Mouse (Mus musculus) Muller cell, postnatal 12 days (primary cell): ENCODE measurements at regions not wholly inside any gene's neighbourhood (a gene's known extent, or its start where the extent isn't known, plus 50 kb on each side); places are given as distances from the start of the nearest gene placed in this dataset.

Experiments used
- DNase-seq: peaks from one replicate; pipeline ENCODE4 v3.0.0-alpha.2; 2015; ENCODE audit errors: inconsistent ontology term

DNA sequence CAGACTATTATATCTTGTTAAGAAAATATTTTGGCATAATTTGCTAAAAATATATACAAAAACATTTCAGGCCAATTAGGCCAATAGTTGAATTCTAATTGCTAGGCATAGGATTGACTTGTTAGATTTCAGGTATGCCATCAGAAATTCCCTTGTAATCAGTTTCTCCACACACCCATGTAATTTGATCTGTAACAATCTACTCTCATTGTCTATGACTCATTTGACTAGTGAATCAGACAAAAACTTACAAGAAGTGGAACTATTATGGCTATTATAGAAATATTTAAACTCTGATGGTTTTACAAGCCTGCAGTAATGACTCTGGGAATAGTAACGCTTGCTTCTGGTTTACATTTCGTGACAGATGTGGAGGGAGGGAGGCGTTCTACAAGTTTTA, 338.9 kb upstream of the Ptbp2 start:
- DNase-seq: peak; percentile 68

DNA sequence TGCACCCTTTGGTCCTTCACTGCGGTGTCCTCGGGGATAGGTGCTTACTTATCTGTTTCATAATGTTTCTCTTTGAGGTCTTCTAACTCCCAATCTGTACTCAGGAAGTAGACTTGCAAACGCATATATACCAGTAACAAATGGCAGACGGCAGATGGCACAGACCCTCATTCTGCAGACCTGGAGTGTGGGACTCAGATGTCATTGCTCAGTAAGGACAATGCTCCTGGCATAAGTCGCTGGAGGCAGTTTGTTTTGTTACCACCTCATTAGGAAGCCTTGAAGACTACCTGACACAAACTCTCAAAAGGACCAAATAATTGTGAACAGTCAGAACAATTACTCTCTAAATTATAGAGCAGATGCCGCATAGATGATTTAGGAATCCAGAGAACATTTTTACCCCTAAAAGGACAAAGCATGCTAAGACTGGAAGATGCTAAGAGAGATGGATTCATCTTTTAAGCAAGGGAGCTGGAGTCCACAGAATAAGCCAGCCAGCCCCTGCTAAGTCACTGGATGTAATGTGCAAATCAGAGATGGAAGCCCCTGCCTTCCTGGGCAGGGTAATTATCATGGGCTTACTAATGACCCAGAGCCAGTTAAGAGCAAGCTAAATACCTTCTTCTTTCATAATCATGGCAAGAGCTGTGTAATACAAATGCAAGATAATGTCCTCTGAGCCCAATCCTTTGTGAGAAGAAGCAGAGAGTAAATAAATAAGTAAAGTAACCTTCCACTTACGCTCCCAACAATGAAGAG, 299.1 kb upstream of the Ptbp2 start:
- no peak for DNase-seq

DNA sequence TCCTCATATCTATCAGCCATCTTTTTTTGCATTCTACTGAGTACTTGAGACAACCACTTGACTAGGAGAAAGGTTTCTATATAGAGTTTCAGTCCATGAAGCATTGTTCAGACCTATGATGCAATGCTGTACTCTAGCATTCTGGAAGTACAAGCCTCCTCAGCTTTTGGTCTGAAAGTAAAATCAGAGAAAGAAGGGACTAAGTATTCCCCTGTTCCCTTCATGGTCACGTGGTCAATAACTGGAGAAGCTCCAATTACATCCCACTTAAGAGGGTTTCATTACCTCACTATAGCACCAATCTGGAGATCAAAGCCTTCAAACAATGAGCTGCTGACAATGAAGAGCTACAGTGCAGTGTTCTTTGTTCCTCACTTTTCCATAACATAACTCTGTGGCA, 289.3 kb upstream of the Ptbp2 start:
- DNase-seq: no peak

DNA sequence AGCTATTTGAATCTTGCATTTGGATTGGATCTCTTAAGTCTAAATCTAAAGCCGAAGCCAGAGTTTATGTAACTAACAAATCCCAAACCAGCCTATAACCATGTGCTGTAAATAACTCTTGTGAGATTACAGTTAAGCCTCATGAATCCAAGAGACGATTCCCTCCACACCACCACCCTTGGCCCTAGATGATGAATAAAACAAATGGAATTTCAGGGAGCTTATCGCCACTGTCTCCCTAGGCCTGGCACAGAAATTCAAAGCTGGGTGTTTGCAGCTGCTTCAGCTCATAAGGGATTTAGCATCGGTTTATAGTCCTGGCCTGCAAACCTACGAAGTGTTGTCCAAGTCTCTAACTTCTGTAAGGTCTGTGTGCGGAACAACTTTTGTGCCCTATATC, 281.4 kb upstream of the Ptbp2 start:
- DNase-seq: no peak

DNA sequence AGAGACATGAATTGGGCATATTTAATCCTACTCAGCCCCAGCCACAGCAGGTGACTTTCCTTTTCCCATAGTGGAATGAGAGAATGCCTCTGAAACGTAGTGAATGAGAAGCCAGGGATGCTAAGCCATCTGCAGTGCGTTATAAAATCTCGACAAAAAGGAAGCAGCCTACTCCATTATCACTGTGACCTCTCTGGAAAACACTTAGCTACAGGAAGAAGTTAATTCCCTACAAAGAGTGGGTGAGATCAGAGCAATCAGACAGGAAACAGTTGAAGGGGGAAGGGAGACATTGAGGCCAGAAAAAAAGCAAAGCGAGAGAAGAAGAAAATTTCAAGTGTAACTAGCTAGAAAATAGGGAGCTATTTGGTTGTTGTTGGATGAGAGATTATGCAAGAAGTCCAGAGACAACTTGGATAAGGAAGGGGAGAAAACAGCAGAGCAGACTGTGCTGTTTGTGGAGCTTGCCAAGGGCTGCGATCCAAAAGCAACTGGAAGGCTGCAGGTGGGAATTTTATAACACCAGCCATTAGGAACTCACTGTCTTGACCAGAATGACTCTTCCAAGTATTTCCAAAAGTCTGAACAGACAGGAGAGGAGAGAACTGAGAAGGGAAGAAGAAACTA, 280.7 kb upstream of the Ptbp2 start:
- peak; percentile 26 for DNase-seq

DNA sequence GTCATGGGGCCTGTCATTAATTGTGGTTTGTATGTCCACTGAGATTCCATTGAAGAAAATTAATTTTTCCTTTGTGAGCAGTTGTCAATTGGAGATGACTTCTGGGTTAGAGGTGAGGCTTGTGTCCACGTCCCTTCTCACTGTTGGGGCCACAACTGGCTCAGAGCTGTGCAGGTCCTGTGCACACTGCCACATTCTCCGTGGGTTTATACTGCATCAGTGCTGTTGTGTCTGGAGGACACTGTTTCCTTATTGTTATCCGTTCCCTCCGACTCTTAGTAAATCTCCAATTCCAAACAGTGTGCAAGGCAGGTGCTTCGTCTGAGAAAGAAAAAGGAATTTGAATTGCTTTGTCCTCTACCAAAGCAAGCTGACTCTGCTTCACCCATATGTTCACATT, 278.0 kb upstream of the Ptbp2 start:
- no peak for DNase-seq

DNA sequence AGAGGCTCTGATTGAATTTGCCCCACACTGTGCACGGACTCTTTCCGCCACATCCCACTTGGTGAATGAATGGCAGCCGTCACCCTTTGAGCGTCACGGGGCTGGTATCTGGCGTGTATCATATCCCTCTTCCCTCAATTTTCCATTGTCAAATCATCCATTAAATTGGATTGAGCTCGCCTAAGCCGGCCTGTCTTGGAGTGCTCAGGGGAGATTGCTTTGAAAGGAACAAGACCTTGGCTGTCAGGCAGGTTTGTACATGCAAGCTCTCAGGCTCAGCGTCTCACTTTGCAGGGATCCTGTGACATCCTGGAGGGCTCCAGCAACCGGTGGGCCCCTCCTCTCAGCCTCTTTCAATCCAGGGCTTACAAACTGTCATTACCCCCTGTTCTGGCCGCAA, 275.7 kb upstream of the Ptbp2 start:
- DNase-seq: no peak

DNA sequence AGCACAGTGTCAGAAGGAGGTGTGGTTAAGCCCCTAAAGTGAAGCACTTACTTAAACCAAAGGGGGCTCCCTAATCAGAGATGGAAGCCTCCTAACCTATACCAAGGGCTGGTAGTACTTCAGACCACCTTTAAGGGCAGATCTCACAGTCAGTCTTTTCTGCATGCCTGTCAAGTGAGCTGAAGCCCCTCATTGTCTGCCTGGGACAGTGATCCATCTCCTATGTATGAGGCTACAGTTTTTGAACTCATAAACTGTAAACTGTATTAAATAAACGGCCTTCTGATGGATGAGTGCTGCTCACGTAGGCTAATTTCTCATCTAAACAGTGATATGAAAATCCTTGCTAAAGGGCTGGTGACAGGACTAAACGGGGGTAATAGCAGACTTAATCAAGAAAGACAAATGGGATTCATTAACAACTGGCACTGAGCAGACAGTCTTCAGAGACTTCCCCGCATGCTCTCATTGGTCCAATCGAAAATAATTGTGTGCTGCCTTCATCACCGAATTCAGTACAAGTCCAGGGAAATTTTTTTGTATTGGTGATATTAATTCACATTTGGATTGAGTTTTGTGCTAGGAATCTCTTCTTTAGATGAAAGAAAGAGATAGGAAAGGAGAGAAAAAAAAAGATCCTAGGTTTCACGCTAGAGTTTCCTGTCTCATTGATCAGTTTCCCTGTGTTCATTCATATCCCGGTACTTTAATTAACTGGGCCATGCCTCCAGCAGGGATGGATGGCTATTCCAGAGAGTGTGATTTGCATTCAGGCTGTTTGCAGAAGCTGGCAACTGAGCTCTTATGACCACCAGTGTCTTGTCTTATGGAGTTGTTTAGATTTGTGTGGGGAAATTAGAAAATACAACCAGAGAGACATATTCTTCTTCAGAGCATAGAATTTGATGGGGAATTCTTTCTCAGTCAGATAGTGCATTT, 271.2 kb upstream of the Ptbp2 start:
- DNase-seq: no peak

DNA sequence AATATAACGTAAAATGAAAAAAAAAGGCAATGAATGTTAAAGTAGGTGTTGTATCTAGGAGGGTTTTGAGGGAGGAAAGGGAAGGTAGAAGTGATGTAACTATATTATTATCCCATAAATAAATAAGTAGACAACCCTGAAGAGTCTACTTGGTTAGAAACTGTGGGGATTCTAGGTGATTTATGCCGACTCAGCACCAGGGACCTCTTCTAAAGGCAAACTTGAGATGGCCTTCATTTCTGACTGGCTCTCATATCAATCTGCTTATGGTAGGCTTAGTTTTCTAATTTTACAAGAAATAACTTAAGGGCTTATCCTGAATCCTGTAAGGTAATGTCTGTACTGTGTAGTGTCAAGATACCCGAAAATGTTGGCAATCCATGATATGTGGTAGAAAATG, 263.0 kb upstream of the Ptbp2 start:
- no peak for DNase-seq

DNA sequence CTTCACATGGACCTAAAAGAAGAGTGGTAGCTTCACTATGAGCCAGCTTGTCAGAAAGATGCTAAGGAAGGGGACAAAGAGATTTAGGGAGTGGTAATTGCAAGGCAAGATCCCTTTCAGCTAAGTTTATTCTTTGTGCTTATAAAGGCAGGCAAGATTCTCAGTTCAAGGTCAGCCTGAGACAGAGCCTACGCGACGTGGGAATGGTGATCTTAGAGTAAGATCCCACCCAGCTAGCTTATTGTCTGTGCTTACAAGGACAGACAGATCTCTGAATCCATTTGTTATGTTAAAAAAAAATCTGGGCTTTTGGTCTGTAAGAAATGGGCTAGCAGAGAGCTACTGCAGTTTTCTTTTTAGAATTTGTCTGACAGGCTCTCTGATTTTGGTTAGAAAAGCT, 253.3 kb upstream of the Ptbp2 start:
- no peak for DNase-seq

DNA sequence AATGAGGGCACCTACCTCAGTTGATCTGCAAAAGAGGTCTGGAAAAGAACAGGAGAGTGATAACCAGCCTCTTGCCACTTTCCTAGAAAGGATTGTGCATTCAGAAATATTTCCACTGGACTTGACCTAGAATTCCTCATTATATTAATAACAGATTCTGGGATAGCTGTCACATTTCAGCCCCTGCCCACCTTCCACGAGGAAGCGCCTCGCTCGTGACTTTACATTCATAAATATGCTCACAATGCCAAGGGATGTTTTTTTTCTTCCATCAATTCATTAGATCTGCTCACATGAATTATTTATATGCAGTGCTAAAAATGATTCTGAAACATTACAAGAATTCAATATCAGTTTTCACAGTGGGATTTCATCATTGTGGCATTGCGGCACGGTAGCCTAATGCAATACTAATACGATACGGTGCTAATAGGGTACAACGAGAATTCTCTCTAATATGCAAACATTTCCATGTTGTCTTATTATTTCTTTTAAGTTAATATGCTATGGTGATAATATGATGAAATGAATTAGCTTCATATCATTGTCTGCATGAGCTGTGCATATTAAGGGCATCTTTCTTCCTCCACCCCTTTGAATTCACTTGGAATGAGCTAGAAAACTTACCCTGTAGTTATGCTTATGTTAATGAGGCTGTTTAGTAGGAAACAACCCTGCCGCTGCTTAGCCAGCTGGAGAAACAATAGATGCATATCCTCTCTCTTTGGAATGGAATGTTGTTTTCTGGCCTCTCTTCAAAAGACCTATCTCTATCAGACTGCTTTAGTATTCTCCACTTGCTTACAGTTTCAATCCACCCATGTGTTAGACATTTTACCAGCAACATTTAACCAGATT, 235.8 kb upstream of the Ptbp2 start:
- DNase-seq: peak; percentile 80

DNA sequence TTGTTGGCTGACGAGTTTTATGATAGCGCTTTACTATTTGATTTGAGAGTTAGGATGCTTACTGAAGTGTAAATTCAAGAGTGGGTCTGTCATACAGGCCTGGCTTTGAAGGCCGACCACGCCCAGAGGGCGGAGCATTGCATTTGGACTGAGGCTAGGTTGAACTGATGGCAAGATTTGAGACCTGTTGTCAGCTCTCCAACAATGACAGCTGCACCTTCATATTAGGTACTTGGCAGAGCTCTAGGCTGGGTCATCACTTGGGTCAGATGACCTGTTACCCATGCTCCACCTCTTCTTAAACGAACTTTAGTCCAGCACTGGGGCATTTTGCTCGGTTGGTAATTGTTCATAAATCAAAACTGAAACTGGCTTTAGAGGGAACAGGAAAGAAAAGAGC, 231.1 kb upstream of the Ptbp2 start:
- DNase-seq: no peak

DNA sequence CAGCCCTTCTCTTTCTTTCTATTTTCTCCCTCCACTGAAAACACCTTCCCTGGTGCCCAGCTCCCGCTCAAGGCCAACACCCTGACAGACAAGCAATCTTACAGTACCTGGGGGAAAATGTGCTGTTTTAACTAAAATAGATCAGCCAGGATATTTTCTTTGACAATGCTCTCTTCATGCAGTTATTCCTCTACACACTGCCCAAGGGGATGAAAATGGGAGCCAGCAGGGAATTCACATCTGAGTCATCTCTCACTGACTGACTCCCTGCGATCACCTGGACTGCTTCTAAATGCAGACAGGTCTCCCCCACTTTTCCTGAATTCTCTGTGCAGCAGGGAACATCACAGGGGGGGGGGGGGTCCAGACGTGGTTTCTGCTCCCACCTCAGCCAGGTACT, 227.6 kb upstream of the Ptbp2 start:
- no peak for DNase-seq

DNA sequence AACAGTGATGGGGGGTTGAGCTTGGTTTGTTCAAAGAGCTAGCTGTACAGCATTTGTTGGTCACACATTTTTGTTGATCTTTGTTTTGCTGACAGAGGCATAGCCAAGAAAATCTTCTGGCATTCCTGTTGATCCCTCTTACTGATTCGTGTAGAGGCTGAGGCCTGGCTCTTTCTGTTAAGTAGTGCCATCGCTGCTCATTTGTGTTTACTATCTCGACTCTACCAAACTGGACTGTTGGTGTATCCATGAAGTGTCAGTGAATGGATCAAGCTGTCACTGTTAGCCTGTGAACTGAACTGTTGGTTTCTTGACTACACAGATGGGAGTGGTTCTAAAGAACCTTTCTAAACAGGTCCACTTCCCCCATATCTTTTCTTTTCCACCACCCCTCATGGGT, 223.8 kb upstream of the Ptbp2 start:
- no peak for DNase-seq

DNA sequence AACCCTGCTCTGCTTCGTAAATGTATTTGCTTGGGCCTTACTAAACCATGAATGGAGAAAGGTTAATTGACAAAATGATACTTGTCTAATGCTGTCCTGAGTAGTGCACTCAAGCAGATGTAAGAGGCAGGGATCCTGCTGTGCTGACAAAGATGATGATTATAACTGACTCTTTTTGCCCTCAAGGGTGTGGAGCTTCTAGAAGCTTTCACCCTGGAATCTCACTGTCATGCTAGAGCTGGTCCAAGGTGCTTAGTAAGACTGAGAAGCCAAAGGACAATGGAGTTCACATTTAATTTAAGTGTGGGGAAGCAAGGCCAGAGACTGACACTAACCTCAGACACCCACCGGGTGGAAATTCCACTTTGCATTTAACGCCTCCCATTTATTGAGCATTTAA, 220.3 kb upstream of the Ptbp2 start:
- DNase-seq: peak; percentile 25

DNA sequence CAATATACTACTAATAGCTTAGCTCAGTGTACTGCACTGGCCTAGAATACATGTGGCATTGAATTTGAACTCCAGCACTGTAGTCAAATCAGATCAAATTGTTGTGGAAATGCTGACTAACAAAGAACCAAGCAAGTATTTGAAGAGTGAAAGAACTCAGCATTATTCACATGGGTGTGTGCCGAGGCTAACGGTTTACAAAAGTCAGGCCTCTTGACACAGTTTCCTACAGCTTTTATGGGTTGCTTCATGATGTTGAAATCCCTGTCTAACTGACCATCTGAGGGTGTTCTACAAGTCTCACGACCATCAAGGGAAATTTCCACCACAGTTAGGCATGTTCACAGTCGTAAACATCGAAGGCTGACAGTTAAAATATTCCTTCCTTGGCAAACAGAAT, 216.0 kb upstream of the Ptbp2 start:
- no peak for DNase-seq

DNA sequence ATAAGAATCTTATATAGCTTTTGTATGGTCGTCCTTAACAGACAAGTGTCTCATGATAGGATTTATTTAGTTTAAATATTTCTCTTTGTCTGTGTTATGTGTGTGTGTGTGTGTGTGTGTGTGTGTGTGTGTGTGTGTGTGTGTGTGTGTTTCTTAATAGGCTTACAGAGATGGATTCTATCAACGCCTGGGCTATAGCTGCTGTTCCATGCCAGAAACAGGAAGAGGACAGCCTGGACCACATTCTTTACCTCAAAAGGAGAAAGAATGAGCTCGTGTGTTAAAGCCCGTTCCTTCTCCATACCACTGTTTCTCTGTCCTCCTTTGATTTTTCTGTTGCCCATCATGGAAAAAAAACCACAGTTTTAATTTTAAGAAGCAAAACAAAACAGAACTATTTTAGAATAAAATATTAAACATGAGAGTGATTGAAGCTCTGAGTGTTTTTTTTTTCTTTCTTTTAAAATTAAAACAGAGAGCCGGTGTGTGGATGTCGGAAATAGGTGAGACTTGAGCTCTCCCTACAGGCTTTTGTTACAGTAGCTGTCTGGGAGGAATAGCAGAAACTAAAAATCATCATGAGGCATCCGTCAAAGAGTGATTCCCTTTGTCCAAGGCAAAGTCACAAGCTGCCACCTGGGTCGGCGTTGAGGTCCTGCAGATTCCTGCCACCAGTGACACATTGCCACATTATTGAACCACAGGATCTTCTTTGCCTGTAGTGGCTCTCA, 212.2 kb upstream of the Ptbp2 start:
- DNase-seq: peak; percentile 27

DNA sequence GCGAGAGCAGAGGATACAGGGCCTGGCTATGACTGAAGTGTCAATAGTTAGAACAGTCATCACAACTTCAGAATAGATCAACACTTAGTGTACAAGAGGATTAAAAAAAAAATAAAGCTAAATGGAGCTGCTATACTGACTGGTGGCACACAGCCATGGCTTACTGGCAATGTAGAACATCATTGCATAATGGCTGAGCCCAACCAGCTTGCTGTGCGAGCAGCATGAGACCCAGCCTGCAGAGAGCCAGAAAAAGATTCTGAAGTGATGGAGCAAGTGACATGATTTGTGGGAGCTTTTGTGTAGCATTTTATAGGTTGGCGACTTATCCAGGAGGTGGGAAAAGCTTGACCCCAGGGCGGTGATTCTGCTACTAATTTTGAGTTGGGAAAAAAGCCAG, 211.5 kb upstream of the Ptbp2 start:
- peak; percentile 67 for DNase-seq

DNA sequence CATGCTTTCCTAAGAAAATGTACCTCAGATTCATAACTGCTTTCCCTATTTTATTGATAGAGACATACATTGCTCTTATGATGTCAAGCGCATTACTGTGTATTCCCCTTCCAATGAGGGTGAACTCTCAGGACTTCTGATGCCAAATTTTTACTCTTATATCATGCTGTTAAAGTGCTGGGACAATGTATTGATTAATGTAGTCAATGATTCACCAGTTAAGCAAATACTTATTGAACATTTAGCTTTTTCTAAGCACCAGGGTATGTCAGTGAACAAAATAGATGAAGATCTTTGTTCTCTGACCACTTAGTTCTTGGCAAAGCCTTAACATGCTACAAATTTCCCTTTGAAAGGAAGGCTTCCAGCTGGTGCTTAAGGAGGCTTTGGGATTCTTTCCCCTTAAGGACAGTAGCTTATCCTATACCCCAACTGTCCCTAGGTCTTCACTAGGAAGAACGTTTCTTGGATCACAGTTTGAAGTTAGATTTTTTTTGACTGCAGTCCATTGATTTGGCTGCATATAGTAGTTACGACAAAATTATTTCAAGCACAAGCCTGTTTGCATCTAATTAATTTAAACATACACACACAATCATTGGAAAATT, 203.1 kb upstream of the Ptbp2 start:
- DNase-seq: no peak

DNA sequence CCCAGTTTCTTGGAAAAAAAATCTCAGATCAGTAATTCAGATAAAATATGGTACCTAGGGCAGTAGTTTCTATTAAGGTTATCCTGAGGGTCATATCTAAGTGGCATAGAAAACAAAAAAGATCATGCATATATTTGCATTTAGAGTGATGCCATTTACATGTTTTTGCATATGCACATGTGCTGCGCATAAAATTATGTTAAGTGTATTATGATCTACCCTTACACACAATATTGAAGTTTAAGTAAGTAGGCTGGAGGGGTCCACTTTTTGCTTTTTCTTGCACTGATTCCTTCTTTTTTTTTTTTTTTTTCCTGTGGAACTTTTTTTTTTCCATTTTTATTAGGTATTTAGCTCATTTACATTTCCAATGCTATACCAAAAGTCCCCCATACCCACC, 193.1 kb upstream of the Ptbp2 start:
- DNase-seq: no peak

DNA sequence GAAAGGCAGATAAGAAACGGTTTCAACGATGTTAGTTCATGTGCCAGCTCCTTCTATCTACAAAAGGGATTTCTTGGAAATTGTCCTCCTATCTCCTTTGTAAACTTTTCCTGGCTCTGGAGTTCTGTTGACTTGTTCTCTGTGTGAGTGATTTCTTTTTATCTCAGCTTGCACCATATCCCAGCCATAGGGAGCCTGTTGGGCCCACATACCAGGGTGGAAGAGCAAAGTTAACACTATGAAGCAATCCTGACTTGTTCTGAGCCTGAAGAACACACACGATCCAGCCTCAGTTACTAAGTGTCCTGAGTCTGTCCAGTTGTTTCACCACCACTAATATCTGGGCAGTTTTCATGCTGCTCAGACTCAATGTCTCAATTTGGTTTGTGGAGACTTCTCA, 192.1 kb upstream of the Ptbp2 start:
- no peak for DNase-seq
